ENCODE assay signal across 9 mouse cellular contexts in genomic region chr7:143106062-143106461, GRCm38 (mm10). TPM values are rescaled to one million over a fixed set of nuclear protein-coding genes. Genes with fewer than 3 reads are reported as not detected.
A peak's percentile ranks its signal among the peaks of the same experiment; 100 is the strongest.
DNase-seq lines count a peak whose midpoint lies in the region; ATAC-seq and TF ChIP-seq lines count a peak whose summit lies in the region.
"Had no signal": no experiment of that assay in that cellular context is flagged by ENCODE, and none has a peak within 500 bp of the region (broad histone marks: within the 10 kb centered on the region; RNA-seq: fewer than 3 reads in every experiment).

Gene Kcnq1 (plus strand): TSS chr7:143106362.

- H3K9me3 ChIP-seq in kidney, embryonic 14.5 days (ENCODE audit: control insufficient read depth, low read length), result no peaks in the 10 kb centered on the region
- no peaks in the 10 kb centered on the region for H3K9me3 ChIP-seq in forebrain, embryonic 11.5 days (ENCODE audit: control insufficient read depth, low read length)
- no peaks in the 10 kb centered on the region for H3K9me3 ChIP-seq in hindbrain, embryonic 13.5 days
- H3K9me3 ChIP-seq in midbrain, embryonic 12.5 days, result no peaks in the 10 kb centered on the region

- peak within 1 kb of the TSS; percentile 92 for H3K4me2 ChIP-seq in kidney, embryonic 14.5 days (replicated peaks; ENCODE audit: low read depth, low read length)
- H3K4me2 ChIP-seq in forebrain, embryonic 11.5 days (ENCODE audit: low read depth, low read length, severe bottlenecking), result peak within 1 kb of the TSS; percentile 43
- H3K4me2 ChIP-seq in hindbrain, embryonic 13.5 days, result peak within 1 kb of the TSS; percentile 54
- peak within 1 kb of the TSS; percentile 44 for H3K4me2 ChIP-seq in midbrain, embryonic 12.5 days (replicated peaks)

- no peak for TF ChIP-seq CTCF in thymus, adult 2 months (IDR thresholded peaks at IDR 0.05; ENCODE audit: borderline replicate concordance, control insufficient read depth, extremely low read depth, insufficient read depth, low read length, poor library complexity)

- H3K36me3 ChIP-seq in kidney, embryonic 14.5 days (ENCODE audit: control insufficient read depth, insufficient read depth, low read length), result no peaks in the 10 kb centered on the region
- H3K36me3 ChIP-seq in forebrain, embryonic 11.5 days (ENCODE audit: control insufficient read depth, insufficient read depth, low read length), result no peaks in the 10 kb centered on the region
- no peaks in the 10 kb centered on the region for H3K36me3 ChIP-seq in hindbrain, embryonic 13.5 days
- no peaks in the 10 kb centered on the region for H3K36me3 ChIP-seq in midbrain, embryonic 12.5 days
- no peaks in the 10 kb centered on the region for H3K36me3 ChIP-seq in thymus, adult 2 months (ENCODE audit: control insufficient read depth, insufficient read depth, low read length)

- peaks cover 29% of the 10 kb centered on the region for H3K27me3 ChIP-seq in kidney, embryonic 14.5 days (ENCODE audit: control insufficient read depth, insufficient read depth, low read length)
- peaks cover 35% of the 10 kb centered on the region for H3K27me3 ChIP-seq in forebrain, embryonic 11.5 days (ENCODE audit: control insufficient read depth, insufficient read depth, low read length)
- H3K27me3 ChIP-seq in hindbrain, embryonic 13.5 days, result peaks cover 67% of the 10 kb centered on the region
- peaks cover 57% of the 10 kb centered on the region for H3K27me3 ChIP-seq in midbrain, embryonic 12.5 days
- H3K27me3 ChIP-seq in thymus, adult 2 months (ENCODE audit: control insufficient read depth, insufficient read depth, low read length), result no peaks in the 10 kb centered on the region; the same call in 1 of the 2 replicates

- peak within 1 kb of the TSS; percentile 47 for H3K4me3 ChIP-seq in kidney, embryonic 14.5 days (ENCODE audit: low read length)
- H3K4me3 ChIP-seq in forebrain, embryonic 11.5 days (ENCODE audit: low read depth, low read length), result peak within 1 kb of the TSS; percentile 18
- peak within 1 kb of the TSS; percentile 32 for H3K4me3 ChIP-seq in hindbrain, embryonic 13.5 days
- H3K4me3 ChIP-seq in midbrain, embryonic 12.5 days, result peak within 1 kb of the TSS; percentile 27
- H3K4me3 ChIP-seq in thymus, adult 2 months (ENCODE audit: control insufficient read depth, insufficient read depth, low read length), result no peak within 1 kb of the TSS

- no peak for TF ChIP-seq POLR2A in thymus, adult 2 months (IDR thresholded peaks at IDR 0.05; ENCODE audit: control insufficient read depth, extremely low read depth, insufficient read depth, low read length, poor library complexity)

- WGBS in kidney, embryonic 14.5 days, result 64% methylated on average over 4 of the region's 4 CpGs
- 54% methylated on average over 4 of the region's 4 CpGs for WGBS in forebrain, embryonic 11.5 days
- 68% methylated on average over 4 of the region's 4 CpGs for WGBS in hindbrain, embryonic 13.5 days
- WGBS in midbrain, embryonic 12.5 days, result 66% methylated on average over 4 of the region's 4 CpGs
- 63% methylated on average over 4 of the region's 4 CpGs for WGBS in thymus, adult 2 months

- peak within 1 kb of the TSS; percentile 45; the same call in 1 of the 2 replicates for H3K9ac ChIP-seq in kidney, embryonic 14.5 days (ENCODE audit: low read depth, low read length)
- H3K9ac ChIP-seq in forebrain, embryonic 11.5 days (ENCODE audit: low read length), result no peak within 1 kb of the TSS; the same call in 1 of the 2 replicates
- H3K9ac ChIP-seq in hindbrain, embryonic 13.5 days, result no peak within 1 kb of the TSS
- H3K9ac ChIP-seq in midbrain, embryonic 12.5 days (replicated peaks), result 0 out of 2 replicates have a peak within 1 kb of the TSS, but pooled peaks have one; percentile 20

- H3K27ac ChIP-seq in kidney, embryonic 14.5 days (ENCODE audit: low read depth, low read length), result no peak within 1 kb of the TSS
- no peak within 1 kb of the TSS for H3K27ac ChIP-seq in forebrain, embryonic 11.5 days (ENCODE audit: low read depth, low read length)
- no peak within 1 kb of the TSS for H3K27ac ChIP-seq in hindbrain, embryonic 13.5 days
- H3K27ac ChIP-seq in midbrain, embryonic 12.5 days (replicated peaks), result no peak within 1 kb of the TSS
- H3K27ac ChIP-seq in thymus, adult 2 months (ENCODE audit: control insufficient read depth, insufficient read depth, low read length), result no peak within 1 kb of the TSS

- ATAC-seq in kidney, embryonic 14.5 days (ENCODE audit: low FRiP score, low TSS enrichment), result no peak
- ATAC-seq in forebrain, embryonic 11.5 days (replicated peaks; ENCODE audit: low FRiP score), result no peak
- ATAC-seq in hindbrain, embryonic 13.5 days (ENCODE audit: low FRiP score), result no peak
- no peak for ATAC-seq in midbrain, embryonic 12.5 days (ENCODE audit: low FRiP score, low read depth)

- DNase-seq in kidney, postnatal 36 days, result no peak
- DNase-seq in forebrain, embryonic 11.5 days (ENCODE audit: low spot score), result no peak
- no peak for DNase-seq in thymus, postnatal 10 days (ENCODE audit: low spot score in 2 of 2)
- no peak for DNase-seq in thymus, adult 2 months
- no peak for DNase-seq in cerebellum, adult 9-10 months

- peaks cover 13% of the 10 kb centered on the region for H3K4me1 ChIP-seq in kidney, embryonic 14.5 days (ENCODE audit: control insufficient read depth, insufficient read depth, low read length)
- peaks cover 6% of the 10 kb centered on the region for H3K4me1 ChIP-seq in forebrain, embryonic 11.5 days (replicated peaks; ENCODE audit: control insufficient read depth, insufficient read depth, low read length)
- peaks cover 9% of the 10 kb centered on the region for H3K4me1 ChIP-seq in hindbrain, embryonic 13.5 days (replicated peaks)
- H3K4me1 ChIP-seq in midbrain, embryonic 12.5 days, result peaks cover 8% of the 10 kb centered on the region
- H3K4me1 ChIP-seq in thymus, adult 2 months (replicated peaks; ENCODE audit: control insufficient read depth, insufficient read depth, low read length), result no peaks in the 10 kb centered on the region

RNA-seq across cellular contexts. Expression of gene Kcnq1, which starts in this region (rescaled TPM):
- 4.0 and 5.4 TPM in 2 replicates for polyA plus RNA-seq in kidney, embryonic 14.5 days (2014; fragmentation: Nextera tagmentation; extraction: Ambion mirVana)
- 1.1 and 1.5 TPM in 2 replicates for polyA plus RNA-seq in forebrain, embryonic 11.5 days (2014; fragmentation: Nextera tagmentation; extraction: Ambion mirVana)
- polyA plus RNA-seq in hindbrain, embryonic 13.5 days (2015; fragmentation: Nextera tagmentation; extraction: Ambion mirVana), result 1.3 and 1.7 TPM in 2 replicates
- polyA plus RNA-seq in midbrain, embryonic 12.5 days (2016; fragmentation: Nextera tagmentation; extraction: Ambion mirVana), result 0.98 and 2.0 TPM in 2 replicates
- polyA plus RNA-seq in thymus, adult 2 months (2012; rRNA removed), result 2.3 and 4.6 TPM in 2 replicates
- polyA plus RNA-seq: C2C12 had no signal

Comparison
In these comparisons a context has a peak if more than half of its experiments do, and no peak if none do; other contexts are left out.
1. H3K9ac ChIP-seq: peak in kidney, embryonic 14.5 days (single experiment) and midbrain, embryonic 12.5 days (single experiment); none in forebrain, embryonic 11.5 days (single experiment) and hindbrain, embryonic 13.5 days (single experiment).
2. Peak in every context shown above with its lines, with median percentiles within 50 percentile points of each other: H3K4me2 ChIP-seq.